Mouse (Mus musculus) heart, postnatal 25 days (tissue): Measurements from ENCODE around the gene Lpar5. TPM values are rescaled to one million over a fixed set of nuclear protein-coding genes. Genes with fewer than 3 reads are reported as not detected.

Experiments used
- DNase-seq: peaks from one replicate; pipeline ENCODE4 v3.0.0; 2022; ENCODE audit warnings: low spot score
- intact Hi-C: fragments of 180-260 bp; cut with DNase I; formaldehyde crosslinking; loops from one replicate; pipeline ENCODE4 v1.15.1; 2025
- microRNA-seq: library from miRNA; unstranded; fragments of <30 nt; microRNA quantifications from one replicate; pipeline ENCODE4 v1.2.0, GENCODE M21; 2022
- total RNA-seq, 2 experiments: library from RNA; stranded (reverse); gene quantifications; 2 replicates each; pipeline ENCODE4 v1.2.3; 2021

Lpar5 gene
- total RNA-seq, 2 experiments from 2014 or later: not detected

GRCm38 (mm10) chr6:125104223-125104622 lies 36.5 kb downstream of the Lpar5 start:
- no peak for DNase-seq
- intact Hi-C loops: no loop called here

- intact Hi-C loops: no loop called here
- DNase-seq: no peak
Measured at GRCm38 (mm10) chr6:125107705-125108104, 40.0 kb downstream of the Lpar5 start.

GRCm38 (mm10) chr6:125109371-125109770 lies 41.7 kb downstream of the Lpar5 start:
- intact Hi-C loops: no loop called here

GRCm38 (mm10) chr6:125110927-125111326 lies 43.2 kb downstream of the Lpar5 start:
- no peak for DNase-seq
- intact Hi-C loops: no loop called here

More at GRCm38 (mm10) chr6:125109371-125109770, 41.7 kb downstream of the Lpar5 start:
- no peak for DNase-seq

GRCm38 (mm10) chr6:125112553-125112952 lies 44.8 kb downstream of the Lpar5 start:
- intact Hi-C loops: no loop called here
- no peak for DNase-seq

GRCm38 (mm10) chr6:125119387-125119786 lies 51.7 kb downstream of the Lpar5 start:
- DNase-seq: no peak
- intact Hi-C loops: no loop called here

GRCm38 (mm10) chr6:125128724-125129123 lies 61.0 kb downstream of the Lpar5 start:
- intact Hi-C loops: no loop called here
- no peak for DNase-seq

GRCm38 (mm10) chr6:125129710-125130402 lies 62.1 kb downstream of the Lpar5 start:
- intact Hi-C loops: loop anchor here (5.0 kb wide), 1 partner anchor 33 kb away; the partner anchor contains the start of gene Chd4
- no peak for DNase-seq

GRCm38 (mm10) chr6:125131302-125132156 lies 63.8 kb downstream of the Lpar5 start, which contains the start of gene Nop2:
Gene Nop2 (plus strand): TSS chr6:125131909.
- intact Hi-C loops: loop anchor here (5.0 kb wide), 1 partner anchor 34 kb away; the partner anchor contains the start of gene Chd4
- DNase-seq: peak; percentile 60

Small RNAs within 50 kb of the gene (microRNA-seq; reads per million reads assigned to microRNA genes)
- 0.83 reads per million for gene Mir7045

Other genes starting within 250 kb of the Lpar5 start
- 10 to 100 TPM; 73.7 to 75.3 TPM for gene Usp5, start 238.4 kb upstream of the Lpar5 start, total RNA-seq
- gene Cdca3, start 238.4 kb upstream of the Lpar5 start, total RNA-seq: 1 to 10 TPM in 1 of 2 experiments, under 1 TPM in 1; 0.91 to 1.6 TPM
- 1 to 10 TPM; 3.0 to 3.2 TPM for gene Gnb3, start 227.6 kb upstream of the Lpar5 start, total RNA-seq
- 10 to 100 TPM; 12.3 to 13.5 TPM for gene P3h3, start 210.2 kb upstream of the Lpar5 start, total RNA-seq
- gene Gpr162, start 203.9 kb upstream of the Lpar5 start, total RNA-seq: 1 to 10 TPM in 1 of 2 experiments, under 1 TPM in 1; 0.62 to 1.0 TPM
- gene Cd4, start 179.7 kb upstream of the Lpar5 start, total RNA-seq: 1 to 10 TPM in 1 of 2 experiments, under 1 TPM in 1; 0.73 to 1.3 TPM
- under 1 TPM; 0.34 to 0.83 TPM for gene Lag3, start 156.2 kb upstream of the Lpar5 start, total RNA-seq
- gene Ptms, start 147.8 kb upstream of the Lpar5 start, total RNA-seq: 100 to 1,000 TPM; 235 to 245 TPM
- 100 to 1,000 TPM; 205 to 207 TPM for gene Mlf2, start 136.5 kb upstream of the Lpar5 start, total RNA-seq
- 10 to 100 TPM; 85.8 to 88.6 TPM for gene Cops7a, start 102.4 kb upstream of the Lpar5 start, total RNA-seq
- gene Pianp, start 71.2 kb upstream of the Lpar5 start, total RNA-seq: 1 to 10 TPM in 1 of 2 experiments, under 1 TPM in 1; 0.49 to 1.1 TPM
- 10 to 100 TPM; 19.2 to 22.0 TPM for gene Zfp384, start 58.8 kb upstream of the Lpar5 start, total RNA-seq
- 10 to 100 TPM; 35.0 to 35.6 TPM for gene Ing4, start 28.2 kb upstream of the Lpar5 start, total RNA-seq
- gene Acrbp, start 18.2 kb upstream of the Lpar5 start, total RNA-seq: 1 to 10 TPM; 2.5 to 4.1 TPM
- gene Chd4, start 28.1 kb downstream of the Lpar5 start, total RNA-seq: 100 to 1,000 TPM; 111 to 116 TPM
- gene Nop2, start 64.0 kb downstream of the Lpar5 start, total RNA-seq: 10 to 100 TPM; 19.4 to 20.0 TPM
- 10 to 100 TPM in 1 of 2 experiments, 1 to 10 TPM in 1; 7.1 to 12.0 TPM for gene Iffo1, start 77.3 kb downstream of the Lpar5 start, total RNA-seq
- gene Gapdh, start 98.5 kb downstream of the Lpar5 start, total RNA-seq: 1,000 to 10,000 TPM; 4,843 to 4,911 TPM
- gene Ncapd2, start 123.8 kb downstream of the Lpar5 start, total RNA-seq: 10 to 100 TPM; 21.9 to 26.8 TPM
- 100 to 1,000 TPM; 308 to 324 TPM for gene Mrpl51, start 123.9 kb downstream of the Lpar5 start, total RNA-seq
- 1 to 10 TPM; 6.2 to 6.3 TPM for gene Vamp1, start 147.6 kb downstream of the Lpar5 start, total RNA-seq
- 1 to 10 TPM; 4.1 to 5.0 TPM for gene Tapbpl, start 163.9 kb downstream of the Lpar5 start, total RNA-seq
- under 1 TPM; 0.16 to 0.36 TPM for gene Cd27, start 169.1 kb downstream of the Lpar5 start, total RNA-seq
- gene Tuba3a, start 218.1 kb downstream of the Lpar5 start, total RNA-seq: not detected
- gene Ltbr, start 246.0 kb downstream of the Lpar5 start, total RNA-seq: 10 to 100 TPM; 27.4 to 31.8 TPM